Mouse (Mus musculus): ENCODE data around the gene Ndufb4. TPM values are rescaled to one million over a fixed set of nuclear protein-coding genes. Genes with fewer than 3 reads are reported as not detected.

The Ndufb4 gene
- polyA plus RNA-seq, 1 experiment from 2014 or later, result 58.1 TPM

Other genes with a start within 250 kb of the Ndufb4 start
- gene Gtf2e1, start 114.7 kb downstream of the Ndufb4 start, polyA plus RNA-seq (2014; fragmentation: Nextera tagmentation; extraction: Ambion mirVana), result 16.6 and 33.9 TPM in 2 replicates
- gene Rabl3, start 114.6 kb downstream of the Ndufb4 start, polyA plus RNA-seq (2014; fragmentation: Nextera tagmentation; extraction: Ambion mirVana), result 21.4 and 28.6 TPM in 2 replicates
- gene Hgd, start 74.3 kb downstream of the Ndufb4 start, polyA plus RNA-seq (2014; fragmentation: Nextera tagmentation; extraction: Ambion mirVana), result 0.26 and 0.53 TPM in 2 replicates
- gene Fstl1, start 122.4 kb upstream of the Ndufb4 start, polyA plus RNA-seq (2014; fragmentation: Nextera tagmentation; extraction: Ambion mirVana), result 522 and 589 TPM in 2 replicates
- 0.26 TPM in 1 of 2 replicates, not detected in the other for gene Gm36028, start 206.7 kb upstream of the Ndufb4 start, polyA plus RNA-seq (2014; fragmentation: Nextera tagmentation; extraction: Ambion mirVana)
- 51.5 and 78.1 TPM in 2 replicates for gene Lrrc58, start 213.9 kb upstream of the Ndufb4 start, polyA plus RNA-seq (2014; fragmentation: Nextera tagmentation; extraction: Ambion mirVana)

Data from kidney, embryonic 14.5 days (tissue).